Mouse (Mus musculus) activated CD4-positive, CD25-positive, alpha-beta regulatory T cell, adult 4 months (primary cell): ENCODE measurements around the gene Alox12. TPM values are rescaled to one million over a fixed set of nuclear protein-coding genes. Genes with fewer than 3 reads are reported as not detected.

ENCODE experiments used
- ATAC-seq: one replicate; pipeline ENCODE4 v1.8.0; 2017
- polyA plus RNA-seq, 2 experiments: library from polyadenylated mRNA; unstranded; fragments of 100-300 nt; shearing (Covaris generic); gene quantifications; one replicate each; pipeline ENCODE4 v1.2.1; 2017

The Alox12 gene
- polyA plus RNA-seq, 2 experiments from 2014 or later = not detected

GRCm38 (mm10) chr11:70219873-70220272 lies 35.3 kb downstream of the Alox12 start:
- no peak for ATAC-seq

GRCm38 (mm10) chr11:70218741-70219470 lies 36.2 kb downstream of the Alox12 start:
- ATAC-seq = no peak

- no peak for ATAC-seq
These were observed 37.1 kb downstream of the Alox12 start for GRCm38 (mm10) chr11:70218039-70218438.

- no peak for ATAC-seq
These were observed 39.0 kb downstream of the Alox12 start for GRCm38 (mm10) chr11:70216103-70216502.

- no peak for ATAC-seq
These were observed 39.9 kb downstream of the Alox12 start for GRCm38 (mm10) chr11:70215301-70215700.

GRCm38 (mm10) chr11:70214856-70215209 lies 40.3 kb downstream of the Alox12 start:
- no peak for ATAC-seq

GRCm38 (mm10) chr11:70214191-70214855 lies 40.8 kb downstream of the Alox12 start:
- ATAC-seq = no peak

- no peak for ATAC-seq
These were observed 41.4 kb downstream of the Alox12 start for GRCm38 (mm10) chr11:70213736-70214135.

GRCm38 (mm10) chr11:70212896-70213295 lies 42.3 kb downstream of the Alox12 start:
- ATAC-seq = no peak

- ATAC-seq = no peak
These were observed 42.7 kb downstream of the Alox12 start, which contains the start of gene Slc16a11 for GRCm38 (mm10) chr11:70212423-70212822. TSS of gene Slc16a11 (plus strand) at chr11:70212752.

- ATAC-seq = no peak
These were observed 43.2 kb downstream of the Alox12 start for GRCm38 (mm10) chr11:70211972-70212371.

GRCm38 (mm10) chr11:70210681-70211080 lies 44.5 kb downstream of the Alox12 start:
- ATAC-seq = no peak

- ATAC-seq = no peak
These were observed 46.3 kb downstream of the Alox12 start for GRCm38 (mm10) chr11:70208778-70209388.

GRCm38 (mm10) chr11:70207283-70207682 lies 47.9 kb downstream of the Alox12 start:
- ATAC-seq = no peak

GRCm38 (mm10) chr11:70206801-70207200 lies 48.4 kb downstream of the Alox12 start:
- no peak for ATAC-seq

- ATAC-seq = no peak
These were observed 53.5 kb downstream of the Alox12 start for GRCm38 (mm10) chr11:70201691-70202090.

GRCm38 (mm10) chr11:70200036-70200608 lies 55.0 kb downstream of the Alox12 start:
- no peak for ATAC-seq

- ATAC-seq = no peak
These were observed 56.0 kb downstream of the Alox12 start for GRCm38 (mm10) chr11:70199107-70199506.

- ATAC-seq = no peak
These were observed 56.8 kb downstream of the Alox12 start for GRCm38 (mm10) chr11:70198332-70198731.

- no peak for ATAC-seq
These were observed 61.5 kb downstream of the Alox12 start for GRCm38 (mm10) chr11:70193354-70194285.

GRCm38 (mm10) chr11:70192157-70192556 lies 63.0 kb downstream of the Alox12 start:
- ATAC-seq = no peak
